Mouse (Mus musculus) neural tube, embryonic 14.5 days (tissue): ENCODE results near the gene Gpr61. TPM values are rescaled to one million over a fixed set of nuclear protein-coding genes. Genes with fewer than 3 reads are reported as not detected.

ENCODE experiments used
- ATAC-seq: fragments of 200-750 bp; cut with Nextera tagmentation; 2 replicates; pipeline ENCODE4 v1.8.0; 2017; ENCODE audit warnings: low read depth, mild to moderate bottlenecking, moderate TSS enrichment, moderate library complexity
- H3K27ac ChIP-seq: fragments of 300-500 bp; sonication (generic); 2 replicates; pipeline ENCODE4 v1.5.1; 2014; ENCODE audit warnings: low read depth, mild to moderate bottlenecking, control low read depth, low read length, moderate library complexity, mixed read lengths
- H3K27me3 ChIP-seq: fragments of 300-500 bp; sonication (generic); 2 replicates; pipeline ENCODE4 v1.6.1; 2014; ENCODE audit warnings: low read length; ENCODE audit not compliant: control insufficient read depth, insufficient read depth
- H3K36me3 ChIP-seq: fragments of 300-500 bp; sonication (generic); 2 replicates; pipeline ENCODE4 v1.6.1; 2014; ENCODE audit warnings: low read length, mixed read lengths; ENCODE audit not compliant: control insufficient read depth, insufficient read depth
- H3K4me1 ChIP-seq: fragments of 300-500 bp; sonication (generic); 2 replicates; pipeline ENCODE4 v1.6.1; 2014; ENCODE audit warnings: low read length; ENCODE audit not compliant: control insufficient read depth, insufficient read depth
- H3K4me2 ChIP-seq: fragments of 300-500 bp; sonication (generic); 2 replicates; pipeline ENCODE4 v1.6.1; 2014; ENCODE audit warnings: mild to moderate bottlenecking, low read depth, low read length, control low read depth
- H3K4me3 ChIP-seq: fragments of 300-500 bp; sonication (generic); 2 replicates; pipeline ENCODE4 v1.5.1; 2014; ENCODE audit warnings: low read depth, low read length, control low read depth, mixed read lengths
- H3K9ac ChIP-seq: fragments of 300-500 bp; sonication (generic); replicated peaks from 2 replicates; pipeline ENCODE4 v1.6.1; 2014; ENCODE audit warnings: low read depth, mild to moderate bottlenecking, control low read depth, low read length, mixed read lengths
- H3K9me3 ChIP-seq: fragments of 300-500 bp; sonication (generic); 2 replicates; pipeline ENCODE4 v1.6.1; 2016; ENCODE audit warnings: low read length; ENCODE audit not compliant: control insufficient read depth
- WGBS: fragments of 180-500 bp; shearing (Covaris S2); extraction: QIAGEN DNeasy Blood & Tissue Kit; methylation state at CpG from one replicate; pipeline ENCODE4 v1.1.7; 2014; 5-methylcytosine and 5-hydroxymethylcytosine counted together
- polyA plus RNA-seq: library from polyadenylated mRNA; unstranded; fragments of >200 nt; fragmentation: Nextera tagmentation; extraction: Ambion mirVana; gene quantifications from 2 replicates; pipeline ENCODE4 v1.2.1, GENCODE M21; 2014

The Gpr61 gene
- polyA plus RNA-seq, 1 experiment from 2014 or later = 2.7 TPM

GRCm38 (mm10) chr3:108139113-108139512 lies 15.6 kb downstream of the Gpr61 start:
- no peaks in the 10 kb centered on the region for H3K36me3 ChIP-seq
- no peak overlapping the region for H3K9ac ChIP-seq
- no peaks in the 10 kb centered on the region for H3K9me3 ChIP-seq
- peaks cover 2% of the 10 kb centered on the region; the same call in 1 of the 2 replicates for H3K4me1 ChIP-seq
- no peaks in the 10 kb centered on the region for H3K27me3 ChIP-seq
- no peak overlapping the region for H3K27ac ChIP-seq
- no peak overlapping the region for H3K4me2 ChIP-seq
- no peak for ATAC-seq
- H3K4me3 ChIP-seq = no peak overlapping the region
- 96% methylated on average over 1 of the region's 1 CpGs for WGBS

- no peak overlapping the region for H3K4me2 ChIP-seq
- no peaks in the 10 kb centered on the region for H3K9me3 ChIP-seq
- H3K27ac ChIP-seq = no peak overlapping the region
- peak; percentile 74; the same call in 1 of the 2 replicates for ATAC-seq
- no peak overlapping the region for H3K9ac ChIP-seq
- no peak overlapping the region for H3K4me3 ChIP-seq
- no peaks in the 10 kb centered on the region for H3K36me3 ChIP-seq
- H3K4me1 ChIP-seq = no peaks in the 10 kb centered on the region
- H3K27me3 ChIP-seq = no peaks in the 10 kb centered on the region
- WGBS = 40% methylated on average over 11 of the region's 11 CpGs
These were observed 20.0 kb downstream of the Gpr61 start for GRCm38 (mm10) chr3:108134701-108135100.

- WGBS = 73% methylated on average over 1 of the region's 1 CpGs
- no peak overlapping the region for H3K9ac ChIP-seq
- 0 out of 2 replicates have a peak, but pooled peaks cover 3% of the 10 kb centered on the region for H3K4me1 ChIP-seq
- H3K4me3 ChIP-seq = no peak overlapping the region
- no peak overlapping the region for H3K4me2 ChIP-seq
- H3K27me3 ChIP-seq = no peaks in the 10 kb centered on the region
- ATAC-seq = no peak
- H3K9me3 ChIP-seq = no peaks in the 10 kb centered on the region
- H3K27ac ChIP-seq = no peak overlapping the region
- no peaks in the 10 kb centered on the region for H3K36me3 ChIP-seq
These were observed 22.2 kb downstream of the Gpr61 start for GRCm38 (mm10) chr3:108132484-108132883.

- 0 out of 2 replicates have a peak, but pooled peaks cover 3% of the 10 kb centered on the region for H3K4me1 ChIP-seq
- WGBS = 83% methylated on average over 1 of the region's 1 CpGs
These were observed 22.9 kb downstream of the Gpr61 start for GRCm38 (mm10) chr3:108131821-108132220.

GRCm38 (mm10) chr3:108131216-108131615 lies 23.5 kb downstream of the Gpr61 start:
- ATAC-seq = no peak
- Histone ChIP-seq H3K36me3 (no peaks in the 10 kb centered on the region), H3K4me3 (no peak overlapping the region), H3K4me2 (no peak overlapping the region), H3K27me3 (no peaks in the 10 kb centered on the region), H3K4me1 (0 out of 2 replicates have a peak, but pooled peaks cover 3% of the 10 kb centered on the region), H3K9ac (no peak overlapping the region), H3K9me3 (no peaks in the 10 kb centered on the region), H3K27ac (no peak overlapping the region)
- 91% methylated on average over 5 of the region's 5 CpGs for WGBS

More at GRCm38 (mm10) chr3:108131821-108132220, 22.9 kb downstream of the Gpr61 start:
- Histone ChIP-seq H3K4me2 (no peak overlapping the region), H3K4me3 (no peak overlapping the region), H3K9ac (no peak overlapping the region), H3K27me3 (no peaks in the 10 kb centered on the region), H3K27ac (no peak overlapping the region), H3K9me3 (no peaks in the 10 kb centered on the region), H3K36me3 (no peaks in the 10 kb centered on the region)
- no peak for ATAC-seq

GRCm38 (mm10) chr3:108129804-108130203 lies 24.9 kb downstream of the Gpr61 start:
- Histone ChIP-seq H3K4me1 (0 out of 2 replicates have a peak, but pooled peaks cover 3% of the 10 kb centered on the region), H3K4me3 (no peak overlapping the region), H3K36me3 (no peaks in the 10 kb centered on the region), H3K4me2 (no peak overlapping the region), H3K9me3 (no peaks in the 10 kb centered on the region), H3K9ac (no peak overlapping the region), H3K27me3 (no peaks in the 10 kb centered on the region), H3K27ac (no peak overlapping the region)
- no peak for ATAC-seq
- 94% methylated on average over 4 of the region's 4 CpGs for WGBS

- WGBS = 78% methylated on average over 4 of the region's 4 CpGs
- no peaks in the 10 kb centered on the region for H3K36me3 ChIP-seq
- no peak overlapping the region for H3K4me2 ChIP-seq
- H3K4me3 ChIP-seq = no peak overlapping the region
- H3K27ac ChIP-seq = no peak overlapping the region
- H3K4me1 ChIP-seq = 0 out of 2 replicates have a peak, but pooled peaks cover 3% of the 10 kb centered on the region
- no peaks in the 10 kb centered on the region for H3K9me3 ChIP-seq
- no peak overlapping the region for H3K9ac ChIP-seq
- no peaks in the 10 kb centered on the region for H3K27me3 ChIP-seq
- no peak for ATAC-seq
These were observed 25.3 kb downstream of the Gpr61 start for GRCm38 (mm10) chr3:108129367-108129766.

- no peaks in the 10 kb centered on the region for H3K9me3 ChIP-seq
- ATAC-seq = no peak
- H3K27ac ChIP-seq = no peak overlapping the region
- H3K4me1 ChIP-seq = 0 out of 2 replicates have a peak, but pooled peaks cover 3% of the 10 kb centered on the region
- 88% methylated on average over 5 of the region's 5 CpGs for WGBS
- no peaks in the 10 kb centered on the region for H3K36me3 ChIP-seq
- no peak overlapping the region for H3K9ac ChIP-seq
- no peak overlapping the region for H3K4me3 ChIP-seq
- H3K27me3 ChIP-seq = no peaks in the 10 kb centered on the region
- no peak overlapping the region for H3K4me2 ChIP-seq
These were observed 26.2 kb downstream of the Gpr61 start for GRCm38 (mm10) chr3:108128520-108128919.

- no peak for ATAC-seq
- 95% methylated on average over 3 of the region's 3 CpGs for WGBS
- 0 out of 2 replicates have a peak, but pooled peaks cover 3% of the 10 kb centered on the region for H3K4me1 ChIP-seq
These were observed 28.4 kb downstream of the Gpr61 start for GRCm38 (mm10) chr3:108126327-108126726.

More at GRCm38 (mm10) chr3:108126327-108126726, 28.4 kb downstream of the Gpr61 start:
- peaks cover 10% of the 10 kb centered on the region; the same call in 1 of the 2 replicates for H3K36me3 ChIP-seq
- no peak overlapping the region for H3K27ac ChIP-seq
- no peak overlapping the region for H3K4me2 ChIP-seq
- no peak overlapping the region for H3K4me3 ChIP-seq
- no peaks in the 10 kb centered on the region for H3K27me3 ChIP-seq
- no peak overlapping the region for H3K9ac ChIP-seq
- no peaks in the 10 kb centered on the region for H3K9me3 ChIP-seq
